Mouse (Mus musculus) frontal cortex, postnatal 14 days (tissue): Measurements from ENCODE around the gene Arhgap44.

Experiments
- DNase-seq, 2 experiments: peaks; one replicate each; pipeline ENCODE4 v3.0.0; 2022; ENCODE audit warnings: low spot score in 2 of 2

Arhgap44 gene

GRCm38 (mm10) chr11:65137145-65137652, 25.6 kb downstream of the Arhgap44 start:
- DNase-seq: no peak

- no peak for DNase-seq
Measured at GRCm38 (mm10) chr11:65135251-65135739, 27.5 kb downstream of the Arhgap44 start.

- no peak for DNase-seq
Measured at GRCm38 (mm10) chr11:65133661-65134060, 29.1 kb downstream of the Arhgap44 start.

- no peak for DNase-seq
Measured at GRCm38 (mm10) chr11:65129110-65129509, 33.7 kb downstream of the Arhgap44 start.

- DNase-seq: no peak
Measured at GRCm38 (mm10) chr11:65128666-65129065, 34.1 kb downstream of the Arhgap44 start.

- peak in 1 of 2 experiments; percentile 37 for DNase-seq
Measured at GRCm38 (mm10) chr11:65126566-65126965, 36.2 kb downstream of the Arhgap44 start.

GRCm38 (mm10) chr11:65124913-65125418, 37.8 kb downstream of the Arhgap44 start:
- DNase-seq: peak; percentile 47 to 54

GRCm38 (mm10) chr11:65120276-65120675, 42.5 kb downstream of the Arhgap44 start:
- no peak for DNase-seq

- DNase-seq: no peak
Measured at GRCm38 (mm10) chr11:65115811-65116210, 47.0 kb downstream of the Arhgap44 start.

GRCm38 (mm10) chr11:65112086-65112485, 50.7 kb downstream of the Arhgap44 start:
- DNase-seq: no peak

- DNase-seq: no peak
Measured at GRCm38 (mm10) chr11:65111651-65112050, 51.1 kb downstream of the Arhgap44 start.

- no peak for DNase-seq
Measured at GRCm38 (mm10) chr11:65110058-65110457, 52.7 kb downstream of the Arhgap44 start.

GRCm38 (mm10) chr11:65107734-65108171, 55.0 kb downstream of the Arhgap44 start:
- DNase-seq: no peak

- no peak for DNase-seq
Measured at GRCm38 (mm10) chr11:65107151-65107550, 55.6 kb downstream of the Arhgap44 start.

GRCm38 (mm10) chr11:65104076-65104475, 58.7 kb downstream of the Arhgap44 start:
- DNase-seq: no peak

GRCm38 (mm10) chr11:65101206-65101605, 61.6 kb downstream of the Arhgap44 start:
- no peak for DNase-seq

- DNase-seq: no peak
Measured at GRCm38 (mm10) chr11:65100031-65100430, 62.7 kb downstream of the Arhgap44 start.

- DNase-seq: no peak
Measured at GRCm38 (mm10) chr11:65097526-65098070, 65.2 kb downstream of the Arhgap44 start.

GRCm38 (mm10) chr11:65096866-65097265, 65.9 kb downstream of the Arhgap44 start:
- no peak for DNase-seq

GRCm38 (mm10) chr11:65092851-65093250, 69.9 kb downstream of the Arhgap44 start:
- DNase-seq: no peak

- no peak for DNase-seq
Measured at GRCm38 (mm10) chr11:65090386-65090785, 72.4 kb downstream of the Arhgap44 start.

GRCm38 (mm10) chr11:65089982-65090381, 72.8 kb downstream of the Arhgap44 start:
- DNase-seq: no peak

- DNase-seq: no peak
Measured at GRCm38 (mm10) chr11:65089282-65089681, 73.5 kb downstream of the Arhgap44 start.
